Mouse (Mus musculus) adrenal gland, adult 2 months (tissue): ENCODE measurements around the gene Bst2. TPM values are rescaled to one million over a fixed set of nuclear protein-coding genes. Genes with fewer than 3 reads are reported as not detected.

Experiments used
- DNase-seq: peaks from one replicate; pipeline ENCODE4 v3.0.0; 2021
- polyA plus RNA-seq: library from polyadenylated mRNA; depleted of rRNA; stranded (reverse); fragments of >200 nt; gene quantifications from 2 replicates; pipeline ENCODE4 v1.2.3, GENCODE M21; 2012; rRNA removed
- total RNA-seq, 2 experiments: library from RNA; stranded (reverse); gene quantifications; 2 replicates each; pipeline ENCODE4 v1.2.3; 2021

Gene Bst2
- total and polyA plus RNA-seq, 3 experiments = 63.1 to 528 (median 98.6) TPM

GRCm38 (mm10) chr8:71485142-71486135, 51.8 kb downstream of the Bst2 start, which contains the start of gene Ano8:
Gene Ano8 (minus strand): TSS chr8:71485963.
- peak; percentile 92 for DNase-seq

- DNase-seq = no peak
These were observed 52.5 kb downstream of the Bst2 start for GRCm38 (mm10) chr8:71484736-71485135.

Other genes starting within 250 kb of the Bst2 start
- gene Use1, start 170.6 kb downstream of the Bst2 start, total RNA-seq = 100 to 1,000 TPM; 167 to 218 TPM
- 69.3 and 79.6 TPM in 2 replicates for gene Use1, start 170.6 kb downstream of the Bst2 start, polyA plus RNA-seq
- gene Ocel1, start 166.2 kb downstream of the Bst2 start, total RNA-seq = 10 to 100 TPM; 16.5 to 17.8 TPM
- gene Ocel1, start 166.2 kb downstream of the Bst2 start, polyA plus RNA-seq = 32.1 and 36.1 TPM in 2 replicates
- gene Nr2f6, start 155.5 kb downstream of the Bst2 start, total RNA-seq = 10 to 100 TPM; 49.7 to 71.5 TPM
- 335 and 389 TPM in 2 replicates for gene Nr2f6, start 155.5 kb downstream of the Bst2 start, polyA plus RNA-seq
- 10 to 100 TPM; 11.9 to 16.8 TPM for gene Ushbp1, start 141.7 kb downstream of the Bst2 start, total RNA-seq
- gene Ushbp1, start 141.7 kb downstream of the Bst2 start, polyA plus RNA-seq = 40.1 and 58.8 TPM in 2 replicates
- gene Babam1, start 140.6 kb downstream of the Bst2 start, total RNA-seq = 100 to 1,000 TPM; 106 to 119 TPM
- gene Babam1, start 140.6 kb downstream of the Bst2 start, polyA plus RNA-seq = 143 and 164 TPM in 2 replicates
- gene Ankle1, start 131.4 kb downstream of the Bst2 start, total RNA-seq = under 1 TPM; 0.48 to 0.58 TPM
- gene Ankle1, start 131.4 kb downstream of the Bst2 start, polyA plus RNA-seq = 3.4 and 4.2 TPM in 2 replicates
- 10 to 100 TPM; 52.1 to 64.4 TPM for gene Abhd8, start 73.8 kb downstream of the Bst2 start, total RNA-seq
- 220 and 223 TPM in 2 replicates for gene Abhd8, start 73.8 kb downstream of the Bst2 start, polyA plus RNA-seq
- gene Mrpl34, start 72.5 kb downstream of the Bst2 start, total RNA-seq = 100 to 1,000 TPM; 130 to 133 TPM
- gene Mrpl34, start 72.5 kb downstream of the Bst2 start, polyA plus RNA-seq = 230 and 261 TPM in 2 replicates
- gene Dda1, start 68.3 kb downstream of the Bst2 start, total RNA-seq = 10 to 100 TPM; 54.7 to 76.7 TPM
- gene Dda1, start 68.3 kb downstream of the Bst2 start, polyA plus RNA-seq = 129 and 149 TPM in 2 replicates
- 10 to 100 TPM in 1 of 2 experiments, 1 to 10 TPM in 1; 9.9 to 16.4 TPM for gene Ano8, start 51.5 kb downstream of the Bst2 start, total RNA-seq
- 44.9 and 54.6 TPM in 2 replicates for gene Ano8, start 51.5 kb downstream of the Bst2 start, polyA plus RNA-seq
- gene Gtpbp3, start 49.4 kb downstream of the Bst2 start, total RNA-seq = 10 to 100 TPM; 15.6 to 26.7 TPM
- 58.3 and 77.4 TPM in 2 replicates for gene Gtpbp3, start 49.4 kb downstream of the Bst2 start, polyA plus RNA-seq
- 100 to 1,000 TPM; 198 to 219 TPM for gene Plvap, start 25.7 kb downstream of the Bst2 start, total RNA-seq
- 559 and 580 TPM in 2 replicates for gene Plvap, start 25.7 kb downstream of the Bst2 start, polyA plus RNA-seq
- gene Ccdc194, start 11.7 kb downstream of the Bst2 start, total RNA-seq = not detected
- not detected in 2 replicates for gene Ccdc194, start 11.7 kb downstream of the Bst2 start, polyA plus RNA-seq
- gene Mvb12a, start 5.5 kb upstream of the Bst2 start, total RNA-seq = 10 to 100 TPM; 64.7 to 74.4 TPM
- 230 and 237 TPM in 2 replicates for gene Mvb12a, start 5.5 kb upstream of the Bst2 start, polyA plus RNA-seq
- 1 to 10 TPM; 4.1 to 6.8 TPM for gene Tmem221, start 21.4 kb upstream of the Bst2 start, total RNA-seq
- 31.6 and 35.2 TPM in 2 replicates for gene Tmem221, start 21.4 kb upstream of the Bst2 start, polyA plus RNA-seq
- gene Nxnl1, start 29.1 kb upstream of the Bst2 start, total RNA-seq = 1 to 10 TPM; 1.2 to 1.6 TPM
- 0.26 and 0.54 TPM in 2 replicates for gene Nxnl1, start 29.1 kb upstream of the Bst2 start, polyA plus RNA-seq
- gene Slc27a1, start 31.4 kb upstream of the Bst2 start, total RNA-seq = 100 to 1,000 TPM; 195 to 212 TPM
- gene Slc27a1, start 31.4 kb upstream of the Bst2 start, polyA plus RNA-seq = 479 and 725 TPM in 2 replicates
- gene Pgls, start 54.7 kb upstream of the Bst2 start, total RNA-seq = 100 to 1,000 TPM; 125 to 142 TPM
- gene Pgls, start 54.7 kb upstream of the Bst2 start, polyA plus RNA-seq = 675 and 694 TPM in 2 replicates
- gene Fam129c, start 60.2 kb upstream of the Bst2 start, total RNA-seq = 1 to 10 TPM; 2.1 to 2.5 TPM
- gene Fam129c, start 60.2 kb upstream of the Bst2 start, polyA plus RNA-seq = 2.0 and 2.5 TPM in 2 replicates
- gene Colgalt1, start 73.5 kb upstream of the Bst2 start, total RNA-seq = 10 to 100 TPM; 53.3 to 60.8 TPM
- 201 and 217 TPM in 2 replicates for gene Colgalt1, start 73.5 kb upstream of the Bst2 start, polyA plus RNA-seq
- gene Unc13a, start 134.3 kb upstream of the Bst2 start, total RNA-seq = 10 to 100 TPM in 1 of 2 experiments, 1 to 10 TPM in 1; 6.0 to 10.5 TPM
- 4.4 and 6.3 TPM in 2 replicates for gene Unc13a, start 134.3 kb upstream of the Bst2 start, polyA plus RNA-seq
- 10 to 100 TPM in 1 of 2 experiments, 1 to 10 TPM in 1; 9.4 to 19.0 TPM for gene Jak3, start 138.8 kb upstream of the Bst2 start, total RNA-seq
- 32.3 and 44.2 TPM in 2 replicates for gene Jak3, start 138.8 kb upstream of the Bst2 start, polyA plus RNA-seq
- 1 to 10 TPM; 7.1 to 7.5 TPM for gene Insl3, start 151.8 kb upstream of the Bst2 start, total RNA-seq
- 39.2 and 39.3 TPM in 2 replicates for gene Insl3, start 151.8 kb upstream of the Bst2 start, polyA plus RNA-seq
- 1 to 10 TPM; 4.4 to 5.7 TPM for gene B3gnt3, start 164.3 kb upstream of the Bst2 start, total RNA-seq
- gene B3gnt3, start 164.3 kb upstream of the Bst2 start, polyA plus RNA-seq = 14.4 and 17.5 TPM in 2 replicates
- gene Fcho1, start 188.3 kb upstream of the Bst2 start, total RNA-seq = 1 to 10 TPM; 1.8 to 2.7 TPM
- 8.2 and 10.6 TPM in 2 replicates for gene Fcho1, start 188.3 kb upstream of the Bst2 start, polyA plus RNA-seq